Mouse (Mus musculus) megakaryocyte, embryonic 14.5 days (primary cell): ENCODE measurements around the gene Creg1. TPM values are rescaled to one million over a fixed set of nuclear protein-coding genes. Genes with fewer than 3 reads are reported as not detected.
A peak's percentile ranks its signal among the peaks of the same experiment; 100 is the strongest.

Experiments used
- H3K27me3 ChIP-seq: replicated peaks from 2 replicates; pipeline ENCODE3; 2012; ENCODE audit warnings: inconsistent platforms
- H3K36me3 ChIP-seq: replicated peaks from 2 replicates; pipeline ENCODE3; 2012; ENCODE audit warnings: low read length, inconsistent platforms, mixed read lengths
- H3K4me1 ChIP-seq: 2 replicates; pipeline ENCODE4 v1.6.1; 2012; ENCODE audit warnings: inconsistent platforms
- H3K4me3 ChIP-seq: replicated peaks from 2 replicates; pipeline ENCODE3; 2012; ENCODE audit warnings: moderate library complexity, mild to moderate bottlenecking, inconsistent platforms
- H3K9me3 ChIP-seq: 2 replicates; pipeline ENCODE4 v1.6.1; 2012; ENCODE audit warnings: inconsistent platforms
- FLI1 ChIP-seq: IDR thresholded peaks from 2 replicates; pipeline ENCODE4 v1.6.1; 2012; ENCODE audit warnings: low read length, inconsistent platforms, mixed read lengths
- GATA1 ChIP-seq: IDR thresholded peaks from 3 replicates; pipeline ENCODE4 v1.6.1; 2012; ENCODE audit warnings: mixed read lengths, low read length, inconsistent platforms, borderline replicate concordance
- polyA plus RNA-seq: library from polyadenylated mRNA; stranded (reverse); fragments of >175 nt; gene quantifications from 2 replicates; pipeline ENCODE4 v1.2.3, GENCODE M21; 2012; ENCODE audit warnings: low replicate concordance; ENCODE audit not compliant: insufficient read depth

Creg1 gene
- polyA plus RNA-seq, 1 experiment: 254 TPM

DNA sequence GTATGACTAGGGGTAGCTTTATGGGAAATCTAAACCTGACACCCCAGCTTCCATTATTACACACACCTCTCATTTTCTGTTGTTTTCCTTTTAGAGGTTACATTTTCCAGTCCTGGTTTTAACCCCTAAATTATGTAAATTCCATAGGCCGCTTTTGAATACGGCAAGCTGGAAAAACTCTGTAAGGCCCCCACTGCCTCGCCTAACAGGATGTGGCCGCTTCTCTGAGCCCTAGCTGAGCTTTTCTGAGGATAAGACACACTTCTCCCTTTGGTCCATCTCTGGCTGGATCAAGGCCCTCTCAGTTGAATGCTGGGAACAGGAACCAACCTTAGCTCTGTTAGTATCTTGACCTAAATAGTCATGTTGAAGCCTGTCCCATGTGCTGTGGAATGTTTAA is 40.6 kb downstream of the Creg1 start:
- no peaks in the 10 kb centered on the region for H3K36me3 ChIP-seq
- H3K4me1 ChIP-seq: no peaks in the 10 kb centered on the region; the same call in 1 of the 2 replicates
- TF ChIP-seq FLI1: no peak
- TF ChIP-seq GATA1: no peak
- peaks cover 5% of the 10 kb centered on the region; the same call in 1 of the 2 replicates for H3K9me3 ChIP-seq
- H3K27me3 ChIP-seq: peaks cover 34% of the 10 kb centered on the region
- H3K4me3 ChIP-seq: no peak overlapping the region

DNA sequence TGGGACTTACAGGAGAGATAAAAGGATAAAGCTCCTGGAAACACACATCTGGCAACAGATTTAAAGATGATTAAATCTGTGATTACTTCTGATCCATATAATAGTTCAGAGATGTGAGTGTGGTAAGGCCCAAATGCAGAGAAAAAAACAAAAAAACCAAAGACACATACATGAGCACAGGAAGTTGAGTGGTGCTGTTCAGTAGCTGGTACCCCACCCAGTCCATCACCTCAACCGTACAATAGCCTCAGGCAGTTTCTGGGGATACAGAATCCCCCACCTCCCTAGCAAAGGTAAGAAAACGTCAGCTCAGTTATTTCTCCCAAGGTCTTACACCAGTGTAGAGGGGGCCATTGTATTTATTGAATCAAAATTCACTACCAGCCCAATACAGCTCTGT is 47.1 kb downstream of the Creg1 start:
- H3K4me3 ChIP-seq: no peak overlapping the region
- no peaks in the 10 kb centered on the region for H3K9me3 ChIP-seq
- TF ChIP-seq GATA1 (no peak), FLI1 (no peak)
- peaks cover 54% of the 10 kb centered on the region for H3K27me3 ChIP-seq
- H3K4me1 ChIP-seq: peaks cover 29% of the 10 kb centered on the region
- H3K36me3 ChIP-seq: no peaks in the 10 kb centered on the region

DNA sequence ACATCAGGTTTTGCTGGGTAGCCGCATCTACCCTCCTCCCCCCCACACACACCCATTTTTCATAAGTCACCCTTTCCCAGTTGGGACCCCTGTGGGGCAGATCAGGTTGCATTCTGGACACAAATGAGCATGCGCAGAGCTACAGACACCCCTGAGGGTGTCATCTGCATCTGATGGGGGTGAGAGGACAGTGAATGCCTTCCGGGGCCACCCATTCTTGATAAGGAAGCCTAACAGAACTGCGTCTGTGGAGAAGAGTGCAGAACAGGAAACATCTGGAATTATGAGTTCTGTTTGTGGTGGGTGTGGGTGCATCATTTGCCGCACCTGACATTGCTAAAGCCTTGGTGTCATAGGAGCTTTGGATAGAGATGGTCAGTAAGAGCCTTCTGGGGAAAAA is 47.6 kb downstream of the Creg1 start:
- peaks cover 55% of the 10 kb centered on the region for H3K27me3 ChIP-seq
- no peaks in the 10 kb centered on the region for H3K9me3 ChIP-seq
- no peak overlapping the region for H3K4me3 ChIP-seq
- H3K4me1 ChIP-seq: peaks cover 29% of the 10 kb centered on the region
- TF ChIP-seq FLI1 (no peak), GATA1 (no peak)
- H3K36me3 ChIP-seq: no peaks in the 10 kb centered on the region

DNA sequence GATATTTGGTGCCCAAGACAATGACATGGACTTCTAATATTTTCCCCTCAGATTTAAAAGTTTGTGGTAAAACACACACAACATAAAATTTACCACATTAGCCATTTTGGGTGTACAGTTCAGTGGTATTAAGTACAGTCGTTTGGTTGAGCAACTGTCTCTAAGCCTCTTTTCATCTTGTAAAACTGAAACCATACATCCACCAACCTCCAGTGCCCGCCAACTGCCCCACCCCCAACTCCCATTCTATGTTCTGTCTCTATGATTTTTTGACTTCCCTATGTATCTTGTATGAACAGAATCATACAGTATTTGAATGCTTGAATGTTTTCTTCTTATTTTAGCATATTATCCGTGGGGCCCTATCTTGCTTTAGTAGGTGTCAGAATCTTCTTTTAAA is 49.2 kb downstream of the Creg1 start:
- H3K4me3 ChIP-seq: no peak overlapping the region
- no peaks in the 10 kb centered on the region for H3K9me3 ChIP-seq
- TF ChIP-seq FLI1 (no peak), GATA1 (no peak)
- H3K27me3 ChIP-seq: peaks cover 62% of the 10 kb centered on the region
- H3K36me3 ChIP-seq: no peaks in the 10 kb centered on the region
- peaks cover 37% of the 10 kb centered on the region for H3K4me1 ChIP-seq

DNA sequence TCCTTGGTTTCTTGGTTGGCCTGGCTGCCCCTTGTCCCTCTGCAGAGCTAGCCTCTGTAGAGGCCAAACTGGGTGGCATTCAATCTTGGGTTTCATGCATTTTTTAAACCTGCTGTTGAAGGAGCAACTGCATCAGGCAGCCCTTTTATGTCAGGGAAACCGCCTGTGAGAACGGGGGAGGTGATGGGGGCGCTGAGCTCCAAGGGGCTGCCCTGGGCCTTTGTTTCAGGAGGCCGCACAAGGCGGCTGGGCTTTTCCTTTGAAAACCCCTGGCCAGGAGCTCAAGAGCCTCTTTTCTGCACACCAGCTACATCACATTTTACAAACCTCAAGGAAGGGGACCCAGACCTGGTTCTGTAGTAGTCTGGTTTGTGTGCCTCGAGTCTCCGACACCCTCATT is 50.6 kb downstream of the Creg1 start:
- H3K36me3 ChIP-seq: no peaks in the 10 kb centered on the region
- H3K4me3 ChIP-seq: no peak overlapping the region
- H3K4me1 ChIP-seq: peaks cover 50% of the 10 kb centered on the region
- TF ChIP-seq GATA1 (no peak), FLI1 (no peak)
- H3K27me3 ChIP-seq: peaks cover 65% of the 10 kb centered on the region
- no peaks in the 10 kb centered on the region for H3K9me3 ChIP-seq

DNA sequence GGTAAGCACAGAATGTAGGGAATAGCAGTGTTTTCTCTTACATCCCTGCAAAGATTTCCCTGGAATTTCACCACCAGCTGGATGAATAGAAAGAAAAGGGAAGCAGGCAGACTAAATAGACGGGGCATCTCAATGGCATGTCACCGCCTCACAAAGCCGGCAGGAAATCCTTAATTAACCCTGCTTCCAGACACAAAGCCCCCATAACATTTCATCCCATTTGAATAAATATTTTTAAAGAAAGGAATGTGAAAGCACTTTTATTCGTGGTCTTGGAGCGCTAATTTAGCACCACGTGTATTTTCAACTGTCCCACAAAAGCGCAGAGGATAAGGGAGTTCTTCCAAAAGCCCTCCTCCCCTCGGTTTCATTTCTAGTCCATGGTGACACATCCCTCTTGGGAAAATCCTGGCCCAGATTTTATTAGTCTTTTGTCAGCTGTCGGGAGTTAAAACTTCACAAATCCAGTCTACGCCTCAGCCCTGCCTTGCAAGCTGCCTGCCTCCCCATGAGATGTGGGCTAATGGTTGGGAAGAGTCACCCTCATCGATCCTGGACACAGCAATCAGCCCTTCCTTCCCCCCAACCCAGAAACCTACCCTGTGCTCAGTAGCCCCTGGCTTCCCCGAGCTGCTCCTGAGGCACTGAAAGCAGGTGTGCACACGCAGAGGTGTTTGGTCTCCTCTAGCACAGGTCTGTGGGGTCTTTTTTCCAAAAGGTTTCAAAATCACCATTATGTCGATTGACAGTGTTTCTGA is 51.2 kb downstream of the Creg1 start:
- H3K9me3 ChIP-seq: no peaks in the 10 kb centered on the region
- peaks cover 70% of the 10 kb centered on the region for H3K27me3 ChIP-seq
- H3K4me1 ChIP-seq: peaks cover 50% of the 10 kb centered on the region
- H3K4me3 ChIP-seq: peak overlapping the region; percentile 40
- no peaks in the 10 kb centered on the region for H3K36me3 ChIP-seq
- TF ChIP-seq FLI1: no peak
- TF ChIP-seq GATA1: no peak

DNA sequence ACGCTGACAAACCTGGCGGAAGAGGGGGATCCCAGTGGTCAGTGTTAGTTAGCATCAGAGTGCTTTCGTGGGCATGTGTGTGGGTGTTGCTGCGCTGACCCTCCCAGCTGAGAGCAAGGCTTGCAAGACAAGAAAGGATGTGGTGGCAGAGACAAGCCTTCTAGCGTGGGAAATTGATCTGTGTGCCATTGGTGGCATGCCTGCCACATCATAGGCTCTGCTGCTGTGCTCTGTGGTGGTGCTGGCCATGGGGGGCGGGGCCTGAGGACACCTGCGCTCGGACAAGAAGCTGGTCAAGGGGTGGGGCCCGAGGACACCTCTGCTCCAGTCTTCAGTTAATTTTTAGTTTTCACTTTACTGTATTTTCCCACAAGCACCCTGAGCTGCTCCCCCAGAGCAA is 52.8 kb downstream of the Creg1 start:
- Histone ChIP-seq H3K27me3 (peaks cover 74% of the 10 kb centered on the region), H3K4me3 (no peak overlapping the region), H3K36me3 (no peaks in the 10 kb centered on the region), H3K4me1 (peaks cover 42% of the 10 kb centered on the region), H3K9me3 (no peaks in the 10 kb centered on the region)
- TF ChIP-seq FLI1: no peak
- TF ChIP-seq GATA1: no peak

DNA sequence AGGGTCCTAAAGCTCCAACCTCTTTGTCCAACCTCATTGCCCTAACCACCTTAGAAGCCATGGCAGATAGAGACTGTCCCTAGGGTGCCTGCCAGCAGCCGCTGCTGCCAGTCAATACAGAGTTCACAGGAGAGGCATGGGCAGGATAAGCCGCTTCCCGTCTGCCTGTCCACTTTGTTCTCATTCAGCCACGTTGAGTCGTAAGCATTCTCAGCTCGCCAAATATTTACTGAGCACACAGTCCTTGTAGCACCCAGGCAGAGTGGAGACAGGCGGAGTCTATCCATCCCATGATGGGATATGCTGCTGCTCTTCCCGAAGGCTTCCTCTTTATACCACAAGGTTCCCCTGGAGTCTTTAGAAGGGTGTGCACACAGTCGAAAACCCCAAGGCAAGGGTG is 53.7 kb downstream of the Creg1 start:
- Histone ChIP-seq H3K4me1 (peaks cover 33% of the 10 kb centered on the region), H3K9me3 (no peaks in the 10 kb centered on the region), H3K27me3 (peaks cover 75% of the 10 kb centered on the region), H3K36me3 (no peaks in the 10 kb centered on the region), H3K4me3 (no peak overlapping the region)
- TF ChIP-seq GATA1 (no peak), FLI1 (no peak)

DNA sequence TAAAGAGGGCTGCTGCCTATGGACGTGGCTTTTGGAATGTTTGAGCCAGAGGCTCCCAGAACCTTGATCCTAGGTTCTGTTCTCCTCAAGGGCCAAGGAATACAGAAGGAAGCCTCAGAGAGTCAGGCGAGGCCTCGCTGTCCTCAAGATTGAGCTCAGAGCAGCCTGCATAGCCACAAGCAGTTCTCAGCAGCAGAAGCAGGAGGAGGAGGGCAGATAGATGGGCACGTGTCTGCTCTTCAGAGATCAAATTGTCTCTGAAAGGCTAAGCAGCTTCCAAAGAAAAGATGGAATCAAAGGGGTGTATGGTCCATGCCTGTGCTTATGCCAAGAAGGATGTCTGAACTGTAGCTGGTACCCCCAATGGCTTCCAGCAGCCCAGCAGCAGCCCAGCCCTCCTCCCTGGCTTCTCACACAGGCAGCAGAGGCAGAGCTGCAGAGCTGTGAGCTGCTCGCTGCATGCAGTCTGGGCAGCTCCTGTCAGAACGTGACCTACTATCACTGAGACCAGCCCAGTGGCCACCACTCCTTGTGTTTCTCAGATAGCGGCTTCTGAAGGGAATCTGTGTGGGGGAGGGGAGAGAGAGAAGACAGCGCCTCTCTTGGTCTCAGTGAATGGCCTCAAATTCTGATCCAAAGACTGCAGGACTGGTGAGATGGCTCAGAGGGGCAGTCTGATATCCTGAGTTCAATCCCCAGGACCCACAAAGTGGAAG is 54.8 kb downstream of the Creg1 start:
- no peaks in the 10 kb centered on the region for H3K9me3 ChIP-seq
- peaks cover 31% of the 10 kb centered on the region for H3K4me1 ChIP-seq
- TF ChIP-seq GATA1: no peak
- TF ChIP-seq FLI1: no peak
- H3K4me3 ChIP-seq: peak overlapping the region; percentile 62
- no peaks in the 10 kb centered on the region for H3K36me3 ChIP-seq
- peaks cover 70% of the 10 kb centered on the region for H3K27me3 ChIP-seq

DNA sequence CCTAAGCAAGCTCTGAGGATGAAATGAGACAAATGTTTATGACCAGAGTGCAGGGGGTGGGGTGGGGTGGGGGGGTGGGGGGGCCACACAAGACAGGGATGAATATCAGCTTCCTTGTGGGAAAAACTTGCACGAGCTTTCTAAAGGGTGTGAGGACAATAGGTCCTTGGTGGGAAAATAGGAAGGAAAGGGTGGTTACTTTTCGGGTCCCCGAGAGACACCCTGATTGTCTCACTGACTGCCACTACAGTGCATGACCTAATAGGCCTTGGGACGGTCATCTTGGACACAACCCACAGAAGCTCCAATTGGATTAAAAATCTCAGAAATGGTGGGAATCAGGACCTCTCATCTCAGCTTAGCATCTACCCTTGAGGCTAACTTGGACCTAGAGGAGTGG is 55.6 kb downstream of the Creg1 start:
- Histone ChIP-seq H3K27me3 (peaks cover 65% of the 10 kb centered on the region), H3K9me3 (no peaks in the 10 kb centered on the region), H3K4me3 (no peak overlapping the region), H3K36me3 (no peaks in the 10 kb centered on the region), H3K4me1 (peaks cover 33% of the 10 kb centered on the region)
- no peak for TF ChIP-seq GATA1
- TF ChIP-seq FLI1: no peak

DNA sequence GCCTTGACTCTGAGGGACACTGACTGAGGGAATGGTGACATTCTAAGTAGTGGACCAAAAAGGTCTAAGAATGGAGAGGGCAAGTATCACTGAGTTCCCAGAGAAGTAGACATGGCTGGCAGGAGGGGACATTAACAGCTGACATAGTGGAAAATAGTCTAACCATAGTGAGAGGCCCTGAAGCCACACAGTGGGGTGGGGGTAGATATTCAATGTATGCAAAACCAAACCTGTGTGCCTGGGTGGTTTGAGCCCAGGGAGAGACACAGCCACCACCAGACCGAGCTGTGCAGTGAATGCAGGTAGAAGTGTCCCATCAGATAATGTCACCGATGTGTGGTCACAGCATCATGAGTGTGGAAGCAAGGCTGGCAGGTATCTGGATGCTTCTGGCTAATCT is 58.5 kb downstream of the Creg1 start:
- H3K4me1 ChIP-seq: peaks cover 27% of the 10 kb centered on the region
- TF ChIP-seq GATA1: no peak
- no peak for TF ChIP-seq FLI1
- H3K27me3 ChIP-seq: peaks cover 44% of the 10 kb centered on the region
- no peaks in the 10 kb centered on the region for H3K36me3 ChIP-seq
- H3K9me3 ChIP-seq: no peaks in the 10 kb centered on the region
- H3K4me3 ChIP-seq: no peak overlapping the region

Other genes with a start within 250 kb of the Creg1 start
- 0.53 TPM in 1 of 2 replicates, not detected in the other for gene Mpzl1, start 129.2 kb upstream of the Creg1 start, polyA plus RNA-seq
- 0.43 and 11.0 TPM in 2 replicates for gene Rcsd1, start 54.0 kb upstream of the Creg1 start, polyA plus RNA-seq
- gene Cd247, start 24.9 kb downstream of the Creg1 start, polyA plus RNA-seq: not detected in 2 replicates
- 3.8 and 3.9 TPM in 2 replicates for gene Pou2f1, start 238.9 kb downstream of the Creg1 start, polyA plus RNA-seq